Mouse (Mus musculus) heart, adult 2 months (tissue): ENCODE results near the gene Zfp428.

Experiments
- CTCF ChIP-seq: fragments of 200-600 bp; IDR thresholded peaks from 2 replicates; pipeline ENCODE4 v1.8.1; 2022; ENCODE audit warnings: antibody characterized with exemption, mild to moderate bottlenecking, moderate library complexity
- EP300 ChIP-seq: fragments of 200-500 bp; IDR thresholded peaks from 2 replicates; pipeline ENCODE4 v1.6.1; 2011; ENCODE audit warnings: low read depth, low read length, control low read depth; ENCODE audit not compliant: insufficient read depth

DNA sequence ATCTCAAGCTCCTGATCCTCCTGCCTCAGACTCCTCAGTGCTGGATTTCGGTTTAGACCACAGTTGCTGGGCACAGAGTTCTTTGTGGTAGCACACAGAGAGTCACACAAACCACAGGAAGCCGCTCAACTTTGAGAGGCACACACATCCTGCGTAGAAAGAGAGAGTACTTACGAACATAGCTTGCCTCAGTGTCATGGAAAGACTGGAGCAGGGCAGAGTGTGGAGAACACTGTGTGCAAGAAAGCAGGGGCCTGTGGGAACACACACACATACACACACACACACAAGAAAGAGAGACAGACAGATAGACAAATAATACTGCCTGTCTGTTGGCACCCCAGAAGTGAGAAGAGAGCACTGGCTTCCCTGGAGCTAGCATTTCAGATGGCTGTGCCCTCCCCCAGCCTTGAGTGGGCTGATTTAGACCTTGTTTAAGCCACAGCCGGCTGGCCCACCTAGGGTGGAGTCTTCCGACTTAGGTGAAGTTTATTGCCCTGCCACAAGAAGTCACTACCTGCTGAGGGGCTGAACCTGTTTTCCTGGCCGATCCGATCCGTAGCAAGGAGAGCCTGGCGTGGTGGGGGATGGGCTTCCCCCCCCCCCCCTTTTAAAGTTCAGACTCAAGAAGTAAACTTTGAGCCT is 49.0 kb upstream of the Zfp428 start:
- TF ChIP-seq CTCF = no peak
- no peak for TF ChIP-seq EP300
